Mouse (Mus musculus) monocyte, adult 2 months (primary cell): ENCODE data around the gene Gm28047.

ENCODE experiments used
- DNase-seq, 2 experiments: peaks; one replicate each; pipeline ENCODE4 v3.0.0; 2022; ENCODE audit warnings: low spot score in 2 of 2, low read depth in 1 of 2

Gene Gm28047

DNA sequence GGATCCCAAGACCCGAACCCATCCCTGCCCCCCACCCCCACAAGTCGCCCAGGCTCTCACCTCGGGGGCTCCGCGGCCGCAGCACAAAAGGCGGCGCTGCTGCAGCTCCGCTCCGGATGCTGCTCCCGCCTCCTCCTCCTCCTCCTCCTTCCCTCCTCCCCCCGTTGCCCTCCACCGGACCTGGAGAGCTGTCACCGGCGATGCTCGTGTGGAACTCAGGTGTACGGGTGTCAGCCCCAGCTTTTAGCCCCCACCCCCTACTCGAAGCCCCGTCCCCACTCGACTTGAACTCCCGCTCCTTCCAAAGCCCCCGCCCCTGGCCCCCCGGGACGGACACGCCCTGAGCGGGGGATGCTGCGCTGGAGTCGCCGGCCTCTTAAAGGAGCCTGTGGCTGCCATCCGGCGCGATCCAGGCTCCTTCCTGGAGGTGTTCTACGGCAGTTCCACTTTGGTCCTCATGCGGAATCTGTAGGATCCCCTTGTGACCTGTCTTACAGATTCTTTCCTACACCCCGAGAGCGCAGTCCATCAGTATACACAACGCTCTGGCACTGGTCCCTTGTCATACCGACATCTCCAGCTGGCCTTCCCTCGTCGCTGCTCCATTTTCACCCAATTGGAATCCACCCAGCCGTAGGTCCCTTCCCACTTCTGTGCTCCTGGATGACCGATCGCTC lies 108.0 kb downstream of the Gm28047 start, which contains the start of gene Map3k12:
Map3k12 (minus strand) TSS at position 337 of the 677 bp plus-strand sequence.
- no peak for DNase-seq

GRCm38 (mm10) chr15:102516293-102516692 lies 108.6 kb downstream of the Gm28047 start:
- DNase-seq: no peak

DNA sequence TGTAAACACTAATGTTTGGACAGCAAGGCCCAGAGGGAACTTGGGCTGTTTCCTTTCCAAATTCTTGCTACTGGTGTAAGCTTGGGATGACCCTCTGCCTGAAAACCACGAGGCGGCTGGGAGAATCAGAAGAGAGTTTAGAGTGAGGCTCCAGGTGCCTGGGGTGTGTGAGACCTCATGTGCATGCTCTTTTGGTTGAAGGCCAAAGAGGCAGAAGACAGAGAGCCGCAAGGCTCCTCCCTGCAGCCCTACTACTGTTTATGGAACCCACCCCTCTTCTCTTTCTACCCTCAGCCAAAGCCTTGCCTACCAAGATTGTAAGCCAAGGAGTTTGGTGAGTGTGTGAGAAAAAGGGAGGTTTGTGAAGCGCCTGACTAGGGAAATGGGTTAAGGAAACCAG lies 109.1 kb downstream of the Gm28047 start:
- DNase-seq: no peak

GRCm38 (mm10) chr15:102515261-102515660 lies 109.6 kb downstream of the Gm28047 start:
- no peak for DNase-seq

- DNase-seq: no peak
These were observed 111.9 kb downstream of the Gm28047 start for GRCm38 (mm10) chr15:102513004-102513403.

GRCm38 (mm10) chr15:102512471-102512870 lies 112.4 kb downstream of the Gm28047 start:
- no peak for DNase-seq

GRCm38 (mm10) chr15:102512010-102512409 lies 112.9 kb downstream of the Gm28047 start:
- DNase-seq: no peak

DNA sequence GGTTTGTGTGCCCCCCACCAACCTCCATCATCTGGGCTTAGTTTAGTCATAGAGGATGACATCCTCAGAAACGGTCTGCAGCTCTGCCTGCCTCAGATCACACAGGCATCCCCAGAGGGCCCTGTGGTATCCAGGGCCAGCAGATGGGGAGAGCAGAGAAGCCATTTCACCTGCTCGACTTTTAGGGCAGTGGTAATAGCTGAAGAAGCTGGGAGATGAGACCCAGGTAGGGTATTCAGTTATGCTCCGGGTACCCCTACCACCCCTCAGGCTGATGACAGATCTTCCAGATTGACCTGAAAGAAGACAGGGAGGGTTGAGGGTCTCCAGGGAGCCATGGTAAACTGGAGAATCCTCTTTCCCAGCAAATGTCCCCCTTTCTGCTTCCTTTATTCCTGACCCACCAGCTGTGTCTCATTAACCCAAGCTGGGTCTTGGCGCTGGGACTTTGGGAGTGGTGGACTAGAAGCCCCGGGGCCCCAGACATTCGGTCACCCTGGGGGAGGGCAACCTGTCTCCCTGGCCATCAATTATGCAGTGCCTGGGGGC lies 113.5 kb downstream of the Gm28047 start:
- DNase-seq: no peak

- peak in 1 of 2 experiments; percentile 47 for DNase-seq
These were observed 114.1 kb downstream of the Gm28047 start for GRCm38 (mm10) chr15:102510590-102511284.

DNA sequence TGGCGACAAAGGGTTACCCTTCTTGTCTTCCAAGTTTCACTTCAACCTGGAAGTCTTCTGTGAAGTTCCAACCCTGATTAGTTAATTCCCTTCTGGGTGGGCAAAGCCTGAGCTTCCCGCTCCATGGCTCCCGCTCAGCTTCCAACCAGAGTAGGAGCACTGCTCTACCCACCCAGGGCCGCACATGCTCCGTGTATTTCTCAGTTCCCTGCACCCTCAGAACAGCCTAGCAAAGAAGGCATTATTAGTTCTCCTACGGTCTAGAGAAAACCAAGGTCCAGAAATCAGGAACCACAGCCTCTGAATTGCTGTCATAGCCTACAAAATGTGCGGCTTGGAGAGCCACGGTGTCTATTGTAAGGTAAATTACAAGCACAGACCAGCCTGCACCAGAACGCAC lies 114.8 kb downstream of the Gm28047 start:
- DNase-seq: no peak

DNA sequence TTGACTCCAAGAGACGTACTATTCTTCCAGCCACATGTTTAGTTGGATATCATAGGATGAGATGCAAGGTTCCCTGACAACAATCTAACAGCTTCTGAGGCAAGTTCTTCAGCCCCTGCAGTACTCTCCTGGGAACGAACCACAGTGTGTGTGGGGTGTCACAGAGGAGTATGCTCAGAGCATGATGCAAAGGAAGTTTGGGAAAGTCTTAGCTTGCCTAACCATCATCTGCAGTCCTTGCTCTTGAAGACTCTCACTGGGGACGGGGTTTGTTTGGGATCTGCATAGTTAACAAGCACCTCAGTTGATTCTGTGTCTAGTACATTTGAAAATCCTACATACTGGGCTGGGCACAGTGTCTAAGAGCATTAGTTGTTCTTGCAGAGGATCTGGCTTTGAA lies 116.5 kb downstream of the Gm28047 start:
- no peak for DNase-seq

GRCm38 (mm10) chr15:102507561-102507960 lies 117.3 kb downstream of the Gm28047 start:
- DNase-seq: no peak

GRCm38 (mm10) chr15:102506864-102507263 lies 118.0 kb downstream of the Gm28047 start:
- no peak for DNase-seq

- DNase-seq: no peak
These were observed 118.4 kb downstream of the Gm28047 start for GRCm38 (mm10) chr15:102506464-102506830.

GRCm38 (mm10) chr15:102505770-102506463 lies 119.0 kb downstream of the Gm28047 start:
- no peak for DNase-seq

DNA sequence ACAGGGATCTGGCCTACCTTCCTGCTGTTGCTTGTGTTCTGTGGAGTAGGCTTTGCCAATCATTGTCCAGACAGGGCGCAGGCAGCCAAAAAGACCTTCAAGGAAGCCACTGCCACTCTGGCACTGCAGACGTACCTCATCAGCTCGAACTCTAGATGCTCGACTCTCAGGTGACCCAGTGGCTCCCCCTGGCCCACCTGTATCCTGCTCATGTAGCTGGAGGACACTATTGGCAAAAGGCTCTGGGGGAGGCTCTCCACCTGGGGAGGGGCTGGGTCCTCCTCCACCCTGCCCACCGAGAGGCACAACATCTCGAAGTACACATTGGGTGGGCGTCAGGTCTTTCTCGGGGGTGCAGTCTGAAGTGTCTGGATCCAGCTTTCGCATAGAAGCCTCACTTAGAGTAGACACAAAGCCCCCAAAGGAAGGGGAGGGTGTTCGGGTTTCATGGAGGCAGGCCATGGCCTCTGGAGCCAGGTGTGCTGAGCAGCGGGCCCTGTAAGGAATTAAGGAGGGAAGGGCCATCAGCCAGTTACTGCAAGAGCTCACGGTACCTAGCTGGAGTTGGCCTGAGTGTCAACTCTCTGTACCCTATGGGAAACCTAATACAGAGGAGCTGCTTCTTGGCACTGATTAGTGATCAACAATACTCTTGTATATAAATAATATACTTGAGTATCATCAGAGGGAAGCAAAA lies 119.6 kb downstream of the Gm28047 start:
- no peak for DNase-seq

- no peak for DNase-seq
These were observed 120.7 kb downstream of the Gm28047 start for GRCm38 (mm10) chr15:102503924-102504782.

DNA sequence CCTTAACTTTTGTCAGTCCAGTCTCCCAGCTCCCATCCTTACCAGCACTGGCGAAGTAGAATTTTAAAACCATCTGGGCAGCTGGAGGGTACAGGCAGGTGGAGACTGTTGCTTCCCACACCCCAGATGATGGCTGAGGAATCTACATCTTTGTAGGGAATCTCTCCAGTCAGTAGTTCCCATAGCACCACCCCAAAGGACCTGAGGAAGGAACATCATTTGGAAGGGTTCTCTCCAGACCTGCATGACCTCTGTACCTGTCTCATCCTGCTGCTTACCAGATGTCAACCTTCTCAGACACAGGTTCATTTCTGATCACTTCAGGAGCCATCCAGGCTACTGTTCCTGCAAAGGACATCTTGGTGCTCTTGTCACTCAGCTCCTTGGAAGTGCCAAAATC lies 121.4 kb downstream of the Gm28047 start, which contains the start of gene Gm10337:
Gm10337 (plus strand) TSS at position 276 of the 400 bp plus-strand sequence.
- DNase-seq: no peak

GRCm38 (mm10) chr15:102502254-102502840 lies 122.5 kb downstream of the Gm28047 start:
- no peak for DNase-seq
